Mouse (Mus musculus): ENCODE results near the gene Rtl8c.
"Not testable (repeated sequence)": the region's sequence is repeated elsewhere in the genome, so short reads cannot be mapped to it uniquely, and the experiment has no call there.

Gene Rtl8c

GRCm38 (mm10) chrX:53607242-53608121 is at the start of gene Rtl8c:
Gene Rtl8c (plus strand): TSS chrX:53608032.
- peak; percentile 50 for DNase-seq (ENCODE audit: low spot score)

GRCm38 (mm10) chrX:53579311-53579710 is 28.5 kb upstream of the Rtl8c start:
- DNase-seq (ENCODE audit: low spot score): no peak

GRCm38 (mm10) chrX:53581407-53581806 is 26.4 kb upstream of the Rtl8c start:
- not testable (repeated sequence) for DNase-seq (ENCODE audit: low spot score)

DNA sequence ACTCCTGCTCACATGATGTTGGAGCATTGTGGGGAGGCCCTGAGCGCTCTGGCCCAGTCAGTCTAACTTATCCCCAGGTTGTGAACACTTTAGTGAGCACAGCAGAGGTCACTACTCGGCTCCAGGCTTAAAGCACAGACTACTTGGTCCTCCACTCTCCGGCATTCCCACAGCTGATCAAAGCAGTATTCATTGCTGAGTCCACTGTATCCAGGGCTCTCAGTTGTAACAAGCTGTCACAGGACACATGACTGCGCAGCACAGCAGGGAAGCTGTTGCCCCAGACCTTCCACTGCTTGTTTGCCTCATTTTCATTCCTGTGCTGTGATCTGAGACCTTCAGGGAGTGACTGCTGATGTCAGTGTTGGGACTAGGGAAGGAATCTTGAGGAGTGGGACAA is 24.4 kb upstream of the Rtl8c start:
- DNase-seq (ENCODE audit: low spot score): not testable (repeated sequence)

GRCm38 (mm10) chrX:53599993-53600392 is 7.8 kb upstream of the Rtl8c start:
- peak; percentile 31 for DNase-seq (ENCODE audit: low spot score)

- not testable (repeated sequence) for DNase-seq (ENCODE audit: low spot score)
Measured at GRCm38 (mm10) chrX:53606176-53606575, 1.7 kb upstream of the Rtl8c start.

- no peak for DNase-seq (ENCODE audit: low spot score)
Measured at GRCm38 (mm10) chrX:53608122-53608813, 436 bp downstream of the Rtl8c start.

DNA sequence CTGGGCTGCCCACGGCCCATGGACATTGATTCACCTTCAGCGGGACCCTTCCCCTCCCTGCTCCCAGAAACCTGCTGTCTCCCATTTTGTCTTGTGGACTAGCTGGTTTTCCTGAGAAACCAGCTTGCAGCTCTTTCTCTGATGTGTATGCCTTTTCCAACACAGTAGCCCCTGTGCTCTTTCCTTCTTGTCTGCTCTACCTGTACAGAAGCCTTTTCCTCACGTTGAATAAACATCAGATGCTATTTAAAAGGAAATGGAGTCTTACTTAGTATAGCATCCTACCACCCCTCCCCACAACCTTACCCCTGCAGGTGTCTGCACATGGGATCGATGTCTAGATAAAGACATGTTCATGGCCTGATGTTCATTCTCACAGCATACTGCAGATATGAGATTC is 1.0 kb downstream of the Rtl8c start, which contains the start of gene Gm14597:
TSS of gene Gm14597 (minus strand) at position 101 of the 400 bp plus-strand sequence.
- DNase-seq (ENCODE audit: low spot score): not testable (repeated sequence)

DNA sequence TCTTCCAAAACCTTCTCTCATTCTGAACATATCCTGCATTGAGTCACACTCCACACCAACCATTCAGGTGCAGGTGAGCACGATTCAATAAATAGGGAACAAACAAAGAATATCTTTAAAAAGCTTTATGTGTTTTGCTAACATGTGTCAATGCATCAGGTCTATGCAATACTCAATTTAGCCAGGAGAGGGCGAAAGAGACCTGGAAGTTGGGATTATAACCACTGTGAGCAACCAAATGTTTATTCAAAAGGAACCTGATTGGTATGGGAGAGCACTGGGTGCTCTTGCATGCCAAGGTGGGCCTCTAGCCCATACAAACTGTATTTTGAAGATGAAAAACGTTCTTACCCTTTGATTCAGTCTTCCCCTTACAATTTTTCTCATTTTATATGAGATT is 2.7 kb downstream of the Rtl8c start:
- DNase-seq (ENCODE audit: low spot score): no peak

DNA sequence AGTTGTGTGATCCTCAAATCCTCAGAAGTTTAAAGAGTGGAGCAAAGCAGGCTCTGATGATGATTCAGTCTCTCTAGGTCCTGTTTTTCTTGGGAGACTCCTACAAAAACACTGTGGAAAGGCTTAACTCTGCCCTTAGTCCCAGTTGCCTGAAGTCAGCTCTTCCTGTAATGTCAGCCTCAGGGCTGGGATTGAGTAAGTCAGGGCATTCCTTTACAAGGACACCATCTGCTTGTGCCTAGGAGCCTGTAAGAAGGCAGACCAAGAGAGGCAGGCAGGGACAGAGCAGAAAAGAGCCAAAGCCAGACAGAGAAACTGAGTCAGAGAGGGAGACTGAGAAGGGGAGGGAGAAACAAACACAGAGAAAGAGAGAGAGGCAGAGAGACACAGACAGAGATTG is 3.6 kb downstream of the Rtl8c start:
- not testable (repeated sequence) for DNase-seq (ENCODE audit: low spot score)

DNA sequence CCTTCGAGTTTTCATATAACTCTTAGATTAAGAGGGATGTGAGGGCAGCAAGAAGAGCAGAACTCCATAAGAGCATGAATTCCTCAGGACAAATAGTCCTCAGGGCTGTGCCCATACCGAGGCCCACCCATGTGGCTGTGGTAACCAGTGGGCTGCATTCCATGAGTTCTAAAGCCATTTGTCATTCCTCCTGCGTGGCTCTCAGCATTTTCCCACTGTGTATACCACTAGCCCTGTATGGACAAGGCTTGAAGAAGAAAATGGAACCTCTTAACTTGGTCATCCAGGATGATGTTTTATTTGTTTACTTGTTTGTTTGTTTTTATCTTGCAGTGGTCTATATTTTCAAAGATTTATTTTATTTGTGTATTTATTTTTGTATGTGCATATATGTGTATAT is 30.3 kb downstream of the Rtl8c start:
- DNase-seq (ENCODE audit: low spot score): not testable (repeated sequence)

DNA sequence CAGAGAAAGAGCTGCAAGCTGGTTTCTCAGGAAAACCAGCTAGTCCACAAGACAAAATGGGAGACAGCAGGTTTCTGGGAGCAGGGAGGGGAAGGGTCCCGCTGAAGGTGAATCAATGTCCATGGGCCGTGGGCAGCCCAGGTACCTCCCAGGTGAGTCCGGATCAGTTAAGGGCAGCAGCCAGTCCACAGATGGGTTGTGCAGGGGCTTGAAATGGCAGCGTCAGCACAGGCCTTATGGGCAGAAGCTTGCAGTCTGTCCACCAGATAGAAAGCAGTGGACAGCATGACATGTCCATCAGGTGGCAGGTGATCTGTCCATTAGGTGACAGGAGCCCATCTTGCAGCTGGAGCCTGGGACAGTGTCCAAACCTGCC is 34.8 kb downstream of the Rtl8c start:
- DNase-seq (ENCODE audit: low spot score): not testable (repeated sequence)

DNA sequence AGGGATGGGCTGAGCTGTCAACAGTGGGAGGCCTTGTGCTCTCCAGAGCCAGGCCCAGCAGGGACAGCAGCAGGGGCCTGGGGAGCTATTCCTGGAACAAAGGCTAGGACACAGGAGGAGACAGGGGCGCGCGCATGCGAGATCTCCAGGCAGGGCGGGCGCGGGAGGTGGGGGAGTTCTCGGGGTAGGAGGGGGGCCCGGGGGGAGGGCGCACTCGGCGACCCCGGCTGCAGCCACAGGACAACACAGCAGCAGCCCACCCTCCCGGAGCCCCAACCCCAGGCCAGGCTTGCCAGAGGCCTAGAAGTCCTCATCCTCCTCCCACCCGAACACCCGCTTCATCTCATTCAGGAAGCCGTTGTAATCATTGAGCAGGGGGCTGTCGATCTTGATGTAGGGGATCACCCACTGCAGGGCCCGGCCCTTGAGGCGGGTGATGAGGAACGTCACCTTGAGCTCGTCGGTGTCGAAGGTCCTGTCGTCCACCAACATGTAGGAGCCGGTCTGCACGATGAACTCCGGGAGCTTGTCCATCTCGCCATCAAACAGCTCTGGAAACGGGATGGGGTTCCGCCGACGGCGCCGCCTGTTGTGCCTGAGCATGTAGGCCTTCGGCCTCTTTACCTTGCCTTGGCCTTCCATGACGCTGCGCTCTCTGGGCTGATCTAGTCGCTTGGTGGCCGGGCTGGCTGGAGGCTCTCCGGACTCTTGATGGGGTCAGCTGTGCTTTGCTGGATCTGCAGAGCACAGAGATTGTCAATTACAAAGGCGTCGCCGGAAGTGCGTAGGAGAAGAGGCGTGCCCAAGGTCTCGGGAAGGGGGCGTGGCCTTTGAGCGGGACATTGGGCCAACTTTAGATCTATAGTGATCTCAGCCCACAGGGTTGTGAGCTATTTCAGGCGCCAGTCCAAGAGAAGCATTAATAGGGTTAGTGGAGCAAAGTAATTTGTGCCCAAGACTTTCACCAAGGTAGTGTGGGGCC is 35.4 kb downstream of the Rtl8c start, which contains the start of gene Rtl8a:
TSS of gene Rtl8a (minus strand) at position 703 of the 982 bp plus-strand sequence.
- peak; percentile 69 for DNase-seq (ENCODE audit: low spot score)

DNA sequence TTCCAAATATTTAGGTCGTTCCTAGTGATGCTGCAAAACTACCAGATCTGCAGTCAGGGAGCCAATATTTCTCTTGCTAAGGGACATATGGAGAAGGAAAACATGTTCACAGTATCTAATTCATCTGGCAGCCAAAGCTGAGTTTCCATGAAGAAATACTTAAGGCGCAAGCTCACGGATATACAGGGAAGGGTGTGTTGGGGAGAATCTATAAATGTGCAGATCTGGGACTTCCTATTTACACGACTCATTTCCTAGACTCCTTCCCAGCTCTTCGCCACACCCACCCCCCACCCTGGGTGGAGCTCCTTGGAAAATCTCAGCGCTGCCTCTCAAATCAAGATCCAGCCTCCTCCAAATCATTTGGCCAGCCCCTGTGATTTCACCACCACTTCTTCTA is 38.1 kb downstream of the Rtl8c start:
- DNase-seq (ENCODE audit: low spot score): no peak

GRCm38 (mm10) chrX:53652917-53653316 is 45.1 kb downstream of the Rtl8c start:
- not testable (repeated sequence) for DNase-seq (ENCODE audit: low spot score)

All from ovary, postnatal 36 days (tissue).